Mouse (Mus musculus) embryo, embryonic 11.5 days (tissue): Measurements from ENCODE around the gene Zfp239.
"Not testable (repeated sequence)": the region's sequence is repeated elsewhere in the genome, so short reads cannot be mapped to it uniquely, and the experiment has no call there.

Source experiments
- DNase-seq: peaks from one replicate; pipeline ENCODE4 v3.0.0-alpha.2; 2012; ENCODE audit warnings: low read depth, low spot score

The Zfp239 gene

GRCm38 (mm10) chr6:117861848-117862247 is at the start of gene Zfp239:
Gene Zfp239, plus strand, starts transcription at chr6:117862100.
- no peak for DNase-seq

GRCm38 (mm10) chr6:117814681-117815080 is 47.2 kb upstream of the Zfp239 start:
- no peak for DNase-seq

GRCm38 (mm10) chr6:117817108-117817541 is 44.8 kb upstream of the Zfp239 start:
- no peak for DNase-seq

- DNase-seq: no peak
Measured at GRCm38 (mm10) chr6:117820327-117820726, 41.6 kb upstream of the Zfp239 start.

- peak; percentile 76 for DNase-seq
Measured at GRCm38 (mm10) chr6:117825369-117825768, 36.5 kb upstream of the Zfp239 start.

- DNase-seq: peak; percentile 71
Measured at GRCm38 (mm10) chr6:117828273-117828672, 33.6 kb upstream of the Zfp239 start.

- DNase-seq: peak; percentile 88
Measured at GRCm38 (mm10) chr6:117840686-117841510, 21.0 kb upstream of the Zfp239 start, which contains the start of gene Zfp637. Gene Zfp637, plus strand, starts transcription at chr6:117841180.

GRCm38 (mm10) chr6:117841511-117841955 is 20.4 kb upstream of the Zfp239 start:
- DNase-seq: no peak

GRCm38 (mm10) chr6:117844597-117844996 is 17.3 kb upstream of the Zfp239 start:
- DNase-seq: no peak

- not testable (repeated sequence) for DNase-seq
Measured at GRCm38 (mm10) chr6:117846671-117847070, 15.2 kb upstream of the Zfp239 start.

- DNase-seq: no peak
Measured at GRCm38 (mm10) chr6:117847772-117848171, 14.1 kb upstream of the Zfp239 start.

GRCm38 (mm10) chr6:117848577-117848976 is 13.3 kb upstream of the Zfp239 start:
- DNase-seq: no peak

GRCm38 (mm10) chr6:117851747-117852146 is 10.2 kb upstream of the Zfp239 start:
- DNase-seq: no peak

GRCm38 (mm10) chr6:117857990-117858389 is 3.9 kb upstream of the Zfp239 start:
- DNase-seq: no peak

- no peak for DNase-seq
Measured at GRCm38 (mm10) chr6:117862465-117862864, 565 bp downstream of the Zfp239 start.

- DNase-seq: no peak
Measured at GRCm38 (mm10) chr6:117862899-117863620, 1.2 kb downstream of the Zfp239 start.

GRCm38 (mm10) chr6:117863751-117864150 is 1.9 kb downstream of the Zfp239 start:
- DNase-seq: no peak

- no peak for DNase-seq
Measured at GRCm38 (mm10) chr6:117868187-117868586, 6.3 kb downstream of the Zfp239 start.

- DNase-seq: no peak
Measured at GRCm38 (mm10) chr6:117871034-117871433, 9.1 kb downstream of the Zfp239 start.

GRCm38 (mm10) chr6:117873450-117873849 is 11.6 kb downstream of the Zfp239 start:
- not testable (repeated sequence) for DNase-seq

GRCm38 (mm10) chr6:117874621-117875281 is 12.9 kb downstream of the Zfp239 start:
- no peak for DNase-seq
